Mouse (Mus musculus) megakaryocyte-erythroid progenitor cell, adult 5-6 weeks (primary cell): Measurements from ENCODE around the gene Snx19. TPM values are rescaled to one million over a fixed set of nuclear protein-coding genes. Genes with fewer than 3 reads are reported as not detected.

Experiments
- ATAC-seq: replicated peaks from 2 replicates; pipeline ENCODE4 v1.8.0; 2016; ENCODE audit warnings: mild to moderate bottlenecking, inconsistent platforms; ENCODE audit not compliant: severe bottlenecking, poor library complexity, low FRiP score, low TSS enrichment
- total RNA-seq, 2 experiments: library from RNA; stranded (forward) in 1 of 2; stranded (reverse) in 1 of 2; fragments of 200-1000, 215-1000 nt in 1 of 2; fragments of >200 nt in 1 of 2; fragmentation: Nextera tagmentation in 1 of 2; gene quantifications; 2 replicates each; pipeline ENCODE4 v1.2.3; 2014 to 2017

The Snx19 gene
- total RNA-seq, 2 experiments from 2014 or later: 11.3 to 13.3 TPM

DNA sequence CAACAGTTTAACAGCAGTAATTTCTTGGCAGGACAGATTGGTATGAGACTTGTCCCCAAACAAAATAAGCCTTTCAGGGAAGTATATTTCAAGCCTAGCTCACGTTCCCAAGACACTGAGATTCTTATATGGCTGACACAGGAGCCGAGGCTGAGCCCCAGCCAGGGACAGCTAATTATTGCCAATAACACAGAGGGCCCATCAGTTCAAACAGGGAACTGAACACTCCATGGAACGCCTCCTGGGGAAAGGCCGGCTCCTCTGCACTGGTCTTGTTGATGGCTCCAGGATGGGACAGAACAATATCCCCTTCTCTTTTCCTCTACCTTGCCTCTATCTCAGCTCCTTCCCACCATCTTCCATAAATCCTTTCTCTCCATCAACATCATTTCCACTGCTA is 53.1 kb downstream of the Snx19 start:
- no peak for ATAC-seq

DNA sequence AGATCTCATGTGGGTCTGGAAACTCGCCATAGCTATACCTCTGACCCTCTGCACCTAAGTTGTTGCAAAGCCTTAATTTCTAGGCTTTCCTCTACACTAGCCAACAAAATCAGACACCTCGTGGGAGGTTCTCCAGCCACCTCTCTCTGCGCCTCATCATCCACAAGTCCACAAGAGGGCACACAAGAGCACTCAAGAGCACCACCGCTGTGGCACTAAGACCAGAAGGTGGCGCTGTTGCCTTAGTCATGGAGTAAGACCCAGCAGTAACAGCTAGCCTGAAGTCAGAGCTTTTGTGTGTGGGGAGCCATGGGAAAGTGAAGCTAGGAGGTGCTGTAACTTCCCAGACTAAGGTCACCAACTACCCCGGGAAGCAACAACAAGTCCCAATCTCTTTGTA is 53.6 kb downstream of the Snx19 start:
- ATAC-seq: peak; percentile 99

DNA sequence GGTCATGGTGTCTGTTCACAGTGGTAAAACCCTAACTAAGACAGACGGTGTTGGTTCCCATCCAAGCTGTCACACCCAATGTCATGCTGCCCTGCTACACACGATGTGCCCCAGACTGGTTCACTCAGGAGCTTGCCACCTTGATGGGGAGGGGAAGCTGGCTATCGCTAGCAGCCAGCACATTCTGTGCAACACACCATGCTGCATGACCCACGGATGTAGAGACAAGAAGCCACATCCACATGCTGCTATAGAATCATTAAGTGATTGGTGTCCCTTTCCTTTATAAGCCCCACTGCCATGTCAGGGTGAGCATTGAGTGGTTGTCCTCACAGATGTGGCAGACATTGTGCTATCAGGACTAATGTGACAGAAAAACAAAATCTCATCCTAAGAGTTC is 55.2 kb downstream of the Snx19 start:
- no peak for ATAC-seq

DNA sequence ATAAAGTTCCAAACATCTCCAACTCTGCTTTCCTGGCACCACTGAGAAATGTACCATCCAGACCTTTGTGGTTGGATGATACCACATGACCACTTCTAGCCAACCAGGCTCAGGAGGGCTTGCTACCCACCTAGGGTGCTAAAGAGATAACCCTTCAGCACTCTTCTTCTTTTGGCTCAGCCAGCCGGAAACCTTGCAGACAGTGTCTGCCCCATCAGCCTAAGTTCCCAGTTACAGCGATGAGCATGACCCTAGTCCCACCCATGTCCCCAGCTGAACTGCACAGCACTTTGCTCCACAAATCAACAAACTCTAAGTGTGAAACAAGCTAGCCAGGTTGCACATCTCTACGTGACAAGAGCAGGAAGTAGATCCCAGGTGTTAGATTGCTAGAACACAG is 57.3 kb downstream of the Snx19 start:
- ATAC-seq: no peak

GRCm38 (mm10) chr9:30485161-30485560 is 58.3 kb downstream of the Snx19 start:
- ATAC-seq: no peak

DNA sequence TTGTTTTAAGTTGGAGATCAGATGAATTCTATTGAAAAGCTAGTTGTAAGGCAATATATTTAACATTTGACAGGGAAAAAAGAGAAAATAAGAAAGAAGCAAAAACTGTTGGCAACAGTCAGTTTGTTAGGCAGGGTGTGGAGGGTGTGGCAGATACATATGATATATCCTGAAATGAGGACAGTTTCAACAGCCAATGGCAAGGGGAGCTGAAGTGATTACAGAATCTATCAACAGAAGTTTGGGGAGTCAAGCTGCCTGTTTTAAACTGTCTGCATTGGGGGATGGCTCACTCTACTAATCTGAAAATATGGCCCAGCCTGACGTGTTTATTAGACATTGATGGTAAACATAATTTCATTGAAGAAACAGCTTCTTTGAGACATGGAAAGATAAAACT is 61.5 kb downstream of the Snx19 start:
- no peak for ATAC-seq

DNA sequence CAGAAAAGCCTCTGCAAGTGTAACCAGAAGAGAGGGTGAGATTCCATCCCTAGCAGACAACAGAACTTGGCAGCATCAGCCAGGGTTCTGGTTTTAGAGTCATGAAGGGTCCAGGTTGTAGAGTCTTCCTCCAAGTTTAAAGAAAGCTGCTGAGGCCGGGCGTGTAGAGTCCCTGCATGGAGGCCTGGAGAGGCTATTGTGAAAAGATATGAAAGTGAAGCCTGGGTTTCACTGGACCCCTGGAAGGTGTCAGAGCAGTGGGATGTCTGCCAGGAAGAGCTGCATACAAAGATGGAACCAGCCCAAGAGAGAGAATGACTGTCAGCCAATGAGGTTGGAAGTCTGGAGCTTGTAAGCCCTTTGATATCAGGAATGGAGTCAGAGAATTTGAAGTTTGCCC is 67.5 kb downstream of the Snx19 start:
- ATAC-seq: no peak

GRCm38 (mm10) chr9:30508966-30509365 is 82.1 kb downstream of the Snx19 start:
- ATAC-seq: no peak

GRCm38 (mm10) chr9:30515953-30516352 is 89.0 kb downstream of the Snx19 start:
- ATAC-seq: no peak
